Mouse (Mus musculus): ENCODE measurements around the gene Ceacam18. TPM values are rescaled to one million over a fixed set of nuclear protein-coding genes. Genes with fewer than 3 reads are reported as not detected.

The Ceacam18 gene
- not detected for polyA plus RNA-seq (2017; shearing (Covaris generic))

GRCm38 (mm10) chr7:43634500-43634899, at the start of gene Ceacam18:
TSS of gene Ceacam18 (plus strand) at chr7:43634707.

GRCm38 (mm10) chr7:43606896-43607742, 27.4 kb upstream of the Ceacam18 start, which contains the start of gene Zfp819:
TSS of gene Zfp819 (plus strand) at chr7:43607169.

GRCm38 (mm10) chr7:43660002-43660401, 25.5 kb downstream of the Ceacam18 start, which contains the start of gene Siglece:
TSS of gene Siglece (minus strand) at chr7:43660161.

GRCm38 (mm10) chr7:43671809-43672580, 37.5 kb downstream of the Ceacam18 start, which contains the start of gene Ctu1:
TSS of gene Ctu1 (plus strand) at chr7:43672016.

GRCm38 (mm10) chr7:43690118-43690517, 55.6 kb downstream of the Ceacam18 start, which contains the start of gene Klk14:
TSS of gene Klk14 (plus strand) at chr7:43690418.

Other genes starting within 250 kb of the Ceacam18 start
- 0.57 TPM for gene Siglecg, start 226.5 kb upstream of the Ceacam18 start, polyA plus RNA-seq (2017; shearing (Covaris generic))
- not detected for gene Lim2, start 207.0 kb upstream of the Ceacam18 start, polyA plus RNA-seq (2017; shearing (Covaris generic))
- 110 TPM for gene Nkg7, start 197.6 kb upstream of the Ceacam18 start, polyA plus RNA-seq (2017; shearing (Covaris generic))
- not detected for gene Cldnd2, start 193.9 kb upstream of the Ceacam18 start, polyA plus RNA-seq (2017; shearing (Covaris generic))
- gene Etfb, start 190.6 kb upstream of the Ceacam18 start, polyA plus RNA-seq (2017; shearing (Covaris generic)) = 154 TPM
- not detected for gene Gm45233, start 190.6 kb upstream of the Ceacam18 start, polyA plus RNA-seq (2017; shearing (Covaris generic))
- 2.9 TPM for gene Vsig10l, start 171.6 kb upstream of the Ceacam18 start, polyA plus RNA-seq (2017; shearing (Covaris generic))
- gene Iglon5, start 144.6 kb upstream of the Ceacam18 start, polyA plus RNA-seq (2017; shearing (Covaris generic)) = 0.14 TPM
- gene 4931406B18Rik, start 128.8 kb upstream of the Ceacam18 start, polyA plus RNA-seq (2017; shearing (Covaris generic)) = not detected
- not detected for gene Cd33, start 90.3 kb upstream of the Ceacam18 start, polyA plus RNA-seq (2017; shearing (Covaris generic))
- 8.7 TPM for gene Zfp658, start 72.5 kb upstream of the Ceacam18 start, polyA plus RNA-seq (2017; shearing (Covaris generic))
- 16.0 TPM for gene Zfp719, start 55.1 kb upstream of the Ceacam18 start, polyA plus RNA-seq (2017; shearing (Covaris generic))
- not detected for gene Zfp819, start 27.5 kb upstream of the Ceacam18 start, polyA plus RNA-seq (2017; shearing (Covaris generic))
- 0.93 TPM for gene Siglece, start 25.5 kb downstream of the Ceacam18 start, polyA plus RNA-seq (2017; shearing (Covaris generic))
- 3.1 TPM for gene Ctu1, start 37.3 kb downstream of the Ceacam18 start, polyA plus RNA-seq (2017; shearing (Covaris generic))
- not detected for gene Klk14, start 55.7 kb downstream of the Ceacam18 start, polyA plus RNA-seq (2017; shearing (Covaris generic))
- gene Klk13, start 77.9 kb downstream of the Ceacam18 start, polyA plus RNA-seq (2017; shearing (Covaris generic)) = not detected
- not detected for gene Klk12, start 134.2 kb downstream of the Ceacam18 start, polyA plus RNA-seq (2017; shearing (Covaris generic))
- gene Klk11, start 139.9 kb downstream of the Ceacam18 start, polyA plus RNA-seq (2017; shearing (Covaris generic)) = not detected
- gene Klk10, start 146.3 kb downstream of the Ceacam18 start, polyA plus RNA-seq (2017; shearing (Covaris generic)) = 0.33 TPM
- gene Klk9, start 157.2 kb downstream of the Ceacam18 start, polyA plus RNA-seq (2017; shearing (Covaris generic)) = 0.62 TPM
- 141 TPM for gene Klk8, start 162.9 kb downstream of the Ceacam18 start, polyA plus RNA-seq (2017; shearing (Covaris generic))
- not detected for gene Klk7, start 176.6 kb downstream of the Ceacam18 start, polyA plus RNA-seq (2017; shearing (Covaris generic))
- not detected for gene Klk6, start 189.8 kb downstream of the Ceacam18 start, polyA plus RNA-seq (2017; shearing (Covaris generic))
- not detected for gene Klk5, start 207.3 kb downstream of the Ceacam18 start, polyA plus RNA-seq (2017; shearing (Covaris generic))
- not detected for gene Klk4, start 246.5 kb downstream of the Ceacam18 start, polyA plus RNA-seq (2017; shearing (Covaris generic))